Mouse (Mus musculus) forebrain, embryonic 15.5 days (tissue): ENCODE results near the gene Brd3. TPM values are rescaled to one million over a fixed set of nuclear protein-coding genes. Genes with fewer than 3 reads are reported as not detected.

ENCODE experiments used
- ATAC-seq: fragments of 200-750 bp; cut with Nextera tagmentation; replicated peaks from 2 replicates; pipeline ENCODE4 v1.8.0; 2017; ENCODE audit warnings: mild to moderate bottlenecking, moderate TSS enrichment, moderate library complexity
- H3K27ac ChIP-seq: fragments of 300-500 bp; sonication (generic); replicated peaks from 2 replicates; pipeline ENCODE4 v1.5.1; 2015; ENCODE audit warnings: mild to moderate bottlenecking, inconsistent platforms
- H3K27me3 ChIP-seq: fragments of 300-500 bp; sonication (generic); 2 replicates; pipeline ENCODE4 v1.6.1; 2015; ENCODE audit warnings: inconsistent platforms
- H3K36me3 ChIP-seq: fragments of 300-500 bp; sonication (generic); 2 replicates; pipeline ENCODE4 v1.6.1; 2015; ENCODE audit warnings: mild to moderate bottlenecking, inconsistent platforms
- H3K4me1 ChIP-seq: fragments of 300-500 bp; sonication (generic); 2 replicates; pipeline ENCODE4 v1.6.1; 2015; ENCODE audit warnings: inconsistent platforms
- H3K4me2 ChIP-seq: fragments of 300-500 bp; sonication (generic); replicated peaks from 2 replicates; pipeline ENCODE4 v1.6.1; 2015; ENCODE audit warnings: mild to moderate bottlenecking, inconsistent platforms
- H3K4me3 ChIP-seq: fragments of 300-500 bp; sonication (generic); 2 replicates; pipeline ENCODE4 v1.5.1; 2015; ENCODE audit warnings: mild to moderate bottlenecking, inconsistent platforms
- H3K9ac ChIP-seq: fragments of 300-500 bp; sonication (generic); replicated peaks from 2 replicates; pipeline ENCODE4 v1.6.1; 2015; ENCODE audit warnings: mild to moderate bottlenecking, inconsistent platforms
- H3K9me3 ChIP-seq: fragments of 300-500 bp; sonication (generic); 2 replicates; pipeline ENCODE4 v1.6.1; 2016; ENCODE audit warnings: inconsistent platforms
- WGBS: fragments of 180-500 bp; shearing (Covaris S2); methylation state at CpG from one replicate; pipeline ENCODE4 v1.1.7; 2015; ENCODE audit warnings: mixed read lengths; 5-methylcytosine and 5-hydroxymethylcytosine counted together
- microRNA-seq: library from miRNA; unstranded; fragments of <30 nt; microRNA quantifications from one replicate; pipeline ENCODE4, GENCODE M21; 2016
- polyA plus RNA-seq: library from polyadenylated mRNA; unstranded; fragments of >200 nt; fragmentation: Nextera tagmentation; extraction: Ambion mirVana; gene quantifications from 2 replicates; pipeline ENCODE4 v1.2.1, GENCODE M21; 2015

Gene Brd3
- polyA plus RNA-seq, 1 experiment from 2014 or later = 142 TPM

DNA sequence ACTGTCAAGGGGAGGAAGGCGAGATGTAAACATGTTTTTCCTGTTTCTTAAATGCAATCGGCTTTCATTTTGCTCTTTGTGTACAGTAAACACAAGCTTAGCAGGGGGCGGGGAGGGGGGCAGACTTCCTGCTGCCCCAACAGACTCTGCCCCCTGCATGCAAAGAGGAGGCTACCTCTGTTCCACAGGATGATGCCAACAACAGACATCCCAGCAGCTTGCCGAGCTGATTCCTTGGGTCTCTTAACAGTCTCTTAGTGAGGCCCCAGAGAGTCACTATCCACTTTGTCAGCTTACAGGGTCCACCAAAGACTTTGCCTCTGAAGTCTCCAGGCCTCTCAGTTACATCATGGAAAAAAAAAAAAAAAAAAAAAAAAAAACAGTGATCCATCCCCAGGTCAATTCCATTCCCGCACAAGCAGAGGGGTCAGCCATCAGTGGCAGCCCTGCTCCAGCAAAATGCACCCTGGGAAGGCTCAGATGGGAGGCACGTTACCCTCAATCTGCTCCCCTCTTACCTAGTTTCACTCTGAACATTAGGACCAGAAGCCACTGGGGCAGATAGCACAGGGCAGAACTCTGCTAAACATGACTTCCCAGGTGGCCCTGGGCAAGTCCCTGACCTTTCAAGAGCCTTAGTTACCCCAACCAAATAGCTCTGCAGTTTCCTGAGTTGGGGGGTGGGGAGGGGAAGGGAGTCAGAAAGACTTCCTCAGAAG, 102.9 kb downstream of the Brd3 start:
- H3K9ac ChIP-seq = no peak overlapping the region
- no peak for ATAC-seq
- H3K4me1 ChIP-seq = peaks cover 2% of the 10 kb centered on the region; the same call in 1 of the 2 replicates
- H3K4me3 ChIP-seq = no peak overlapping the region
- 56% methylated on average over 6 of the region's 6 CpGs for WGBS
- no peaks in the 10 kb centered on the region for H3K9me3 ChIP-seq
- H3K4me2 ChIP-seq = no peak overlapping the region
- no peaks in the 10 kb centered on the region for H3K27me3 ChIP-seq
- no peaks in the 10 kb centered on the region for H3K36me3 ChIP-seq
- H3K27ac ChIP-seq = no peak overlapping the region

DNA sequence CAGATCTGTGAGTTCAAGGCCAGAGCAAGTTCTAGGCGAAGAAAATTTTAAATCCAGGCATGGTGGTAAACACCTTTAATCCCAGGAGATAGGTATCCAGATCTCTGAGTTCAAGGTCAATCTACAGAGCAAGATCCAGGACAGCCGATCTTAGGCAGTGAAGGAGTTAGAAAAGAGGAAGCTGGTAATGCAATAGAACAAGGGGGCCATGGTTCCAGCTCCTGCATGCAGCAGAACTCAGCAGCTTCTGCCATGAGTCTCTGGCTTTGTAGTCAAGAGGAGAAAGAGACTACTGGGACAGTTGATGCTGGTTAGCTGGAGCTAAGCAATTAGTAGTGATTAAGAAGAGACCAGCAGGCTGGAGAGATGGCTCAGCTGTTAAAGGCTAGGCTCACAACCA, 105.9 kb downstream of the Brd3 start:
- no peak for ATAC-seq
- Histone ChIP-seq H3K4me1 (peaks cover 14% of the 10 kb centered on the region), H3K9ac (no peak overlapping the region), H3K27me3 (no peaks in the 10 kb centered on the region), H3K9me3 (no peaks in the 10 kb centered on the region), H3K36me3 (no peaks in the 10 kb centered on the region), H3K4me3 (no peak overlapping the region), H3K4me2 (no peak overlapping the region), H3K27ac (no peak overlapping the region)
- WGBS = 92% methylated on average over 2 of the region's 2 CpGs

GRCm38 (mm10) chr2:27400083-27400482, 107.4 kb downstream of the Brd3 start:
- WGBS = 85% methylated on average over 2 of the region's 2 CpGs
- H3K4me3 ChIP-seq = no peak overlapping the region
- no peaks in the 10 kb centered on the region for H3K27me3 ChIP-seq
- H3K4me1 ChIP-seq = peaks cover 29% of the 10 kb centered on the region
- H3K27ac ChIP-seq = no peak overlapping the region
- no peaks in the 10 kb centered on the region for H3K36me3 ChIP-seq
- H3K4me2 ChIP-seq = no peak overlapping the region
- no peak overlapping the region for H3K9ac ChIP-seq
- H3K9me3 ChIP-seq = no peaks in the 10 kb centered on the region
- no peak for ATAC-seq

DNA sequence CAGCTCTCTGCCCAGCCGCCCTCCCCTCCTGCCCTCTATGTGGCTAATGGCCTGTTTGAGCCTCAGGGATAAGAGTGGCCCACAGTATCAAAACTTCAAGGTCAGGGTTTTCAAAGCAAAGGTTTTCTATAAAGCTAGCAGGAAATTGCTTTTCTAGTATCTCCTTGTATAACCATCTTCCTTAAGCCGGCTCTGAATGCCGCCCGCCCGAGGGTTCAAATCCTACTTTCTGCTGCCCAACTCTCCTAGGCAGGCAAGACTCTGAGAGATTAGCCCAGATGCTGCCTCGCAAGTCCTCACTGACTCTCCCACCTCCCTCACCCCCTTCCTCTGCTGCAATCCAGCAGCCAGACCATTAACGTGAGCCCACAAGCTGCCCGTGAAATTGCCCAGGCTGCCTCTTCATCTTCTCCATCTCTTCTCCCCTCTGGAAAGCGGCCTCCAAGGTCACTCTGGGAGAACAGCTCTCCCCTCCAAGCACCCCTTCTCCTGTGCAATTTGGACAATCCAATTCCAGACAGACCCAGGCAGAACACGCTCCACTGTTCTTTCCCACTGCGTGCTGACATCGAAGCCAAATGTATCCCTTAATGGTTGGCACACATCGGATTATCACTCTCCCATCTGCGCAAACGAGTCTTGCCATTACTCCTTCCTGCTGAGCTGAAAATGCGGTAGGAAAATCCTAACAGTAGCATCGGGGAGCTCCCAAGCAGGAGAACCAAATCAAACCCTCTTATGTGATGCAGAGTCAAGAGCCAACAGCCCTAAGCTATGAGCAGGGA, 110.6 kb downstream of the Brd3 start:
- WGBS = 55% methylated on average over 17 of the region's 17 CpGs
- H3K36me3 ChIP-seq = no peaks in the 10 kb centered on the region

More for the DNA sequence above, 110.6 kb downstream of the Brd3 start:
- H3K4me3 ChIP-seq = no peak overlapping the region
- peak overlapping the region; percentile 63 for H3K27ac ChIP-seq
- ATAC-seq = no peak
- H3K4me1 ChIP-seq = peaks cover 37% of the 10 kb centered on the region
- no peak overlapping the region for H3K4me2 ChIP-seq
- no peaks in the 10 kb centered on the region for H3K9me3 ChIP-seq
- H3K27me3 ChIP-seq = no peaks in the 10 kb centered on the region
- H3K9ac ChIP-seq = no peak overlapping the region

Small RNA genes within 50 kb of the gene (microRNA-seq; reads per million reads assigned to microRNA genes)
- gene Gm24049 (not detected), gene Mir7578 (not detected)

Other genes starting within 250 kb of the Brd3 start
- 12.6 and 13.9 TPM in 2 replicates for gene Vav2, start 80.6 kb downstream of the Brd3 start, polyA plus RNA-seq
- 30.6 and 31.5 TPM in 2 replicates for gene Brd3os, start 65.3 kb downstream of the Brd3 start, polyA plus RNA-seq
- gene Wdr5, start 7.5 kb upstream of the Brd3 start, polyA plus RNA-seq = 50.5 and 55.4 TPM in 2 replicates
- 3.2 TPM in 2 replicates for gene Rxra, start 168.8 kb upstream of the Brd3 start, polyA plus RNA-seq